Mouse (Mus musculus) kidney, adult 9 months (tissue): ENCODE data around the gene Zfp263.

Source experiments
- DNase-seq: peaks from one replicate; pipeline ENCODE4 v3.0.0; 2022

Zfp263 gene

DNA sequence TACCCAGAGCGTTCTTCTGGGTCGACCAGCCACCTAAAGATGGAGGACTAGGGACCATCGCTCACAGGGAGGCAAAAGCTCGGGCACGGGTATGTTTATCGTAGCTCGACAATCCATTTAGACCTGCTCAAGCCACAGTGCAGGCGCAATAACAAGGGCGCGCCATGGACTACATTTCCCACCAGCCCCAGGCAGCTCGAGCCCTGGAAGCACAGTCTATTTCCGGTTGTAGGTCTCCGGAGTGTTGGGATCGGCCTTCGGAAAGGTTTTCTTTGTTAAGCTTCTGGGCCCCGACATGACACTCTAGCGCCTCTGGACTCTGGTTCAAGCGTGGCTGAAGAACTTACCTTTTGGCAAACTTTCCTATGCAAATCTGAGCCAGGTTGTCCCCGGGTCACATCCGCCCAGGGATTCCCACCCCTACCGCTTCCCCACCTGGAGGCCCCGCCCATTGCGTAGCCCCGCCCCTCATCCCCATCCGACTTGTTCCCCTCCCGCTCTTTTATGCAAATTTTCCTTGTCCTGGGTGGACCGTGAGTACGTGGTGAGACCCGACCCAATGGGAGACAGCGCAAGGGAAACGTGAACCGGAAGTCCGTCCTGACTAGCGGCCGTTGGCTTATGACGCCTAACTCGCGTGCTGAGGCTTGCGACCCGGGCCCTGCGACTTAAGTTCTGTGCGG lies at the start of gene Zfp263:
Gene Zfp263 (plus strand): TSS at position 591 of the 683 bp plus-strand sequence.
- DNase-seq = peak; percentile 96

DNA sequence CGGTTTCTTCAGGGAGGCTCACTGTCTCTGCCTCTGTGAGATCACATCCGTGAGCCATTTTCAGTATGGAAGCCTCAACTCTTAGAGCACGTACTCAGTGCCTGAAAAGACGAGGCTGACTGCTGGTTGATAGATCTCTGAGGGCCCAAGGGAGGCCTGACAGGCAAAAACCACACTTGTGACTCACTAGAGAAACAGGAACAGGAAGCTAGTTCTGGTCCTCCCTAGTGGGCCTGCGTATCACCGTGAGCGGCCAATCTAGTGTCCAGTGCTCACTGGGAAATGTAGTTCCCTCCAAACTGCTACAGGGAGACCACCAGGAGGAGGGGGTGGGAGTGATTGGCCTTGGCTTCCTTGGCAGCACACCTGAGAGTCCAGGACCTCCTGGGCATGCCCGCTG lies 44.6 kb upstream of the Zfp263 start:
- no peak for DNase-seq

DNA sequence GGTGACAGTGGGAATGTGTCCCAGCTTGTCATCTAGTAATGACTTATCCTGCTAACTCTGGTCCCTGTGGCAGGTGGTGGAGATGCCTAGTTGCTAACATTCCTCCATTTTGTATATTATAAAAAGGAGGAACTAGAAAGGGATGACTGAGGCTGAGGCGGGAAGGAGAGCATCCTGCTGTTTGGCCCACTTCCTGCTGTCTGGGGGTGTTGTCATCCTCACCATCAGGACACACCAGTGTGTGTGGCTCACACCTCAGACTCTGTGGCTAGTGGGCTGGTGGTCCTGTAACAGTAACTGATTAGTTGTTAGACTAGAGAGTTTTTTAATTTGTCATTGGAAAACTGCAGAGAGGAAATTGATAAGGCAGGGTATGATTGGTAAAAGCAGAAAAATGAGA lies 43.0 kb upstream of the Zfp263 start:
- no peak for DNase-seq

DNA sequence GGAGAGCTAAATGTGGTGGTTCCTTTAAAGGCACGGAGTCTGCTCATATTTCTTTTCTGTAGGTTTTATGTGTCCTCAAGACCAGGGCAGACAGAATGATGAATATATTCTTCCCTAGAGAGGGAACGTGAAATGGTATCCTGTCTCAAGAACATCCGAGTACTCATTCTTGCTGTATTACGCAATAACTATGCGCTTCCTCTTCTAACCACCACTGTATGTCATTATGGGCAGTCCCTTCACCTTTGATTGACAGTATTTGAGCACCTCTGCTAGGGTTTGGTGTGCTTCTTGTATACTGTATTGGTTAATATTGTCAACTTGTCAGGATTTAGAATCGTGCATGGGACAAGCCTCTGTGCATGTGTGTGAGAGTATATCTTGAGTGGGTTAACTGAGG lies 37.2 kb upstream of the Zfp263 start:
- DNase-seq = no peak

DNA sequence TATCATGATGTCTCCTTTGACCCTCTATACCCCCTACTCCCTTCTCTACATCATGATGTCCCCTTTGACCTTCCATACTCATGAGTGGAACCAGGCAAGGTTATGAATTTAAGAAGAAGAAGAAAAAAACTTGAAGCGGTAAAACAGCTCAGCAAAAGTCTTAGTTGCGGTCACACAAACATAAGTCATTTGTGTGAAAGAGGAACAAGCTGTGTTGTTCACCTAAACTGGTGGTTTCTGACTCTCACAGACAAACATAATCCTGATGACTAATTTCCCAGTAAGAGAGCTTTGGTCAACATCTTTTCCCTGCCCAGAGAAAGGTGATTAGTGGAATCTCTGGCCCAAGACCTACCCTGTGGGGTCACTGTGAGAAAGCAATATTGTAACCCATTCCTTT lies 29.2 kb upstream of the Zfp263 start:
- DNase-seq = no peak

DNA sequence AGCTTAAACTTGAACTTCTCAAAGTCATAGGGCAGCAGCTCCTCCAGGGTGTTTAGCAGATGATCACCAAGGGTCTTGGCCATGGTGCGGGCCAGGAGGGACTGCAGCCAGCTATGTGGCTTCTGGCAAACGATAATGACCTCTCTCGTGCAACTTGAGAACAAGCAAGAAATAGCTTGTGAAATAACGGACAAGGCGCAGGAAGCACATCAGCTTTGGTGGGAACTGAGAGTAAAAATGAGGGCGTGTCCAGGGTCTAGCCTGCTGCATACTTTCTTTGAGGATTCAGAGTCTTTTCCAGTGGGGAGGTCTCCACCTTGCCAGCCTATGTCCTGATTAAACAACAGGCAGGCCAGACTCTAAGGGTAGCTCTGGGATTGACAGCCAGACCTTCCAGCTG lies 25.9 kb upstream of the Zfp263 start, which contains the start of gene Mefv:
Gene Mefv (minus strand): TSS at position 118 of the 400 bp plus-strand sequence.
- DNase-seq = no peak

DNA sequence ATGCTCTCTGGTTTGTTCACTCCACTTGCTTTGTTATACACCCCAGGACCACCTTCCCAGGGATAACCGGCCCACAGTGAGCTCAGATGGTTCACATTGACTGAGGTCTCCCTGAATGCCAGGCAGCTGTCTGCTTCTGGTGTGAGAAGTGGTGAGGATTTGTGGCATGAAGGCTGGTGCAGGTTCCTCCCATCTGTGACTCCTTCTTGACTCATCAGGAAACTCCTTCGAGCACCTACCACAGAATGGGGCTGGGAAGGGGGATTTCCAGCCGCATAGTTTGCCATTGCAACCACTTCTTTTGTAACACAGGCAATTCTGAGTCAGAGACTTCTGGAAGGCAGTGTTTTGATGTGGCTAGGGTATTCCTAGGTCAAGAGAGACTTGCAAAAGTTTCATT lies 20.7 kb upstream of the Zfp263 start:
- DNase-seq = no peak

DNA sequence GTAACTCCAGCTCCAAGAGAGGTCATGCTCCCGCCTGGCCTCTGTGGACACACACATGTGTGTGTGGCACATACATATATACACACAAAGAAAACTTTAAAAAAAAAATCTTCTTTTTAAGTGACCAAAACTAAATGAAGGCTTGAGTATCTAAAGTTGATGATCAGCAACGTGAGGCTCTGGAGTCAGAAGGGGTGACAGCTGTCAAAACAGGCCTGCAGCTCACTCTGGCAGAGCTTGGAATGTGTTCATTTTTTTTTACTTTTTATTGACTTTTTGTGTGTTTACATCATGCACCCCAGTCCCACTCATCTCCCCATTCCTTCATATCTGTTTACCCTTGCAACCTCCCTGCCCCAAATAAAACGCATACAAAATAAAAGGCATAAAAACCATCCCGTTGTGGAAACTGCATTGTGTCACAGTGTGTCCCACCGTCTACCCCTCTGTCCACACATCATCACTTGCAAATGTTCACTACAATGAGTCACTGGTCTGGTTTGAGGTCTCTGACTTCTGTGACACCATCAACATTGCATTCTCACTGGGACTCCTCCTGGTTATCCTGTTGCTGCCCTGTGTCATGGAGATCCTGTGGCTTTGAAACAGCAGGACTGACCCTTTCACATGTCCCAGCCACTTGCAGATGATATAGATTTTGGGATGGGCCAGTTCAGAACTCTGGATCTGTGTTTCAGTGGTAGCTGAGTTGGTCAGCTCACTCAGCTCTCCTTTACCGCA lies 15.7 kb upstream of the Zfp263 start:
- DNase-seq = no peak

DNA sequence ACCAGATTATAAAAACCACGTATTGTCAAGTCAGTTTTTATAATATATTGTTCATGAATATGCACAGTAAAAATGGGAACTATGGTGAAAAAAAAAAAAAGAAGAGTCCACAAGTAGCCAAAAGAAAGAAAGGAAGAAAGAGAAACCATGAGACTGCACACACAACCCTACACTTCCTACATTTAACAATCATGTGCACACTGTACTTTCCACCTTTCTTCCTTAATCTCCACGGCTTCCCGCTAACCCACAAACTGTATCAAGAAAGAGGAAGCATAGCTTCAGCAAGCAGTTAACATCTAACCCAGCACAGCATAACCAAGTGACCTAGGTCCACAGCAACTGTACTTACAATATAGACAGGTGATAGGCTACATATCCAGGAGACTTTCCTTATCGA lies 11.3 kb upstream of the Zfp263 start:
- DNase-seq = no peak

DNA sequence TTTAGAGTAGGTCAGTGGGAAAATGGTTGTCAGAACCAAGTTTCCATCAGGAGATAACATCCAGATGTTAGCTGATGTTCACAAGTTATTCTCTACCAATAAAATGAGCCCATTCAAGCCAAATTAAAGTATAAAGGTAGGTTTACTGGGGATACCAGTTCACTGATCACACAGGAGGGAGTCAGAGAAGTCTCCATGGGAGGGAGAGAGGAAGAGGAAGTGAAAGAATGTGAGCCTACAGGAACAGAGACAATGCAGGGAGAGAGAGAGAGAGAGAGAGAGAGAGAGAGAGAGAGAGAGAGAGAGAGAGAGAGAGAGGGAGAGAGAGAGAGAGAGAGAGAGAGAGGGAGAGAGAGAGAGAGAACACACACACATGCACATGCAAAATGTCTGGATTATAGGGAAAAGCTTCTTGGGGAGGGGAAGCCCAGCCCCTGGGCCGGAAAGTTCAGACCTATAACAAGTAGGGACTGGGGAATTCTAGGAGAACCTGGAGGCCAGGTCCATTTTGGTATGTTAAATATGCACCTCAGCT lies 10.6 kb upstream of the Zfp263 start:
- no peak for DNase-seq

DNA sequence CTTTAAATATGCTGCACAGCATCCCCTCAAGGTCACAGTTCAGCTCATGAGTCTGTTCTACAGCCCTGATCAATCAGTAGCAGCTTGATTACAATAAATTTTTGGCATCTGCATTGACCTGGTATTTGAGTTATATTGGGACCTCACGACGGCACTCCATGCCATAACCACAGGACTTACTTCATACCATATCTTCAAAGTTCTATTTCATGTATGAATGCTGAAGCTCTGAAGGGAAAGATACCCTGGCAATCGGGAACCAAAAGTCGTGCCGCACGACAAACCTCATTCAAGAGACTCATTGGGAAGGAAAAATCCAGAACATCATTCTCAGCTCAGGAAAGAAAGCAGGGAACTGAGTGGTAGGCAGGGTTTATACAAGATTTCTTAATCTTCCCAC lies 1.4 kb upstream of the Zfp263 start:
- DNase-seq = peak; percentile 6

DNA sequence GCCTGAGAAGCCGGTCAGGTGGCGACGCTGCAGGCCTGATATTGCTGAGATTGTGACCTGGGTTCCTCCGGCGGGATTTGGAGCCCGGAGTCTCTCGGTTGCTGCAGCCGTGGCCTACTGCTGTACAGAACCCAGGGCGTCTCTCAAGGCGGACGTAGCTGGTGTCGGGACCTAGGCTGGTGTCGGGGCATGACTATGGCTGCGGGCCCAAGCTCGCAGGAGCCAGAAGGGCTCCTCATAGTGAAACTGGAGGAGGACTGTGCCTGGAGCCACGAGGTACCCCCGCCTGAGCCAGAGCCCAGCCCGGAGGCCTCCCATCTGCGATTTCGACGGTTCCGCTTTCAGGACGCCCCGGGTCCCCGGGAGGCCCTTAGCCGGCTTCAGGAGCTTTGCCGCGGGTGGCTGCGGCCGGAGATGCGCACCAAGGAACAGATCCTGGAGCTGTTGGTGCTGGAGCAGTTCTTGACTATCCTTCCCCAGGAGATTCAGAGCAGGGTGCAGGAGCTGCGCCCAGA lies 350 bp downstream of the Zfp263 start:
- no peak for DNase-seq

DNA sequence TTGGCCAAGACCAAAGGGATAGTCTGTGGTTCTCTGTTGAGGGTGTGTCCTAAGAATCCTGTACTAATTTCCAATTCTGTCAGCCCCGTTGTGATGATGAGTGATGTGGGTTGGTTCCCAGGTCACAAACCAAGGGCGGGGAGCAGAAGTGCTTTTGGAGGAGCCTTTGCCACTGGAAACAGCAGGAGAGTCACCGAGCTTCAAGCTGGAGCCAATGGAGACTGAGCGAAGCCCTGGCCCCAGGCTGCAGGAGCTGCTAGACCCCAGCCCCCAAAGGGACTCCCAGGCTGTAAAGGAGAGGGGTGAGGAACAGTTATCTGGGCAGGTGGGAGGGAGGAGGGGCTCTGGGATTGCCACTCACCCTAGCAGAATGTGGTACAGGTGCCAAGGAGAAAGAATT lies 1.8 kb downstream of the Zfp263 start:
- DNase-seq = no peak

DNA sequence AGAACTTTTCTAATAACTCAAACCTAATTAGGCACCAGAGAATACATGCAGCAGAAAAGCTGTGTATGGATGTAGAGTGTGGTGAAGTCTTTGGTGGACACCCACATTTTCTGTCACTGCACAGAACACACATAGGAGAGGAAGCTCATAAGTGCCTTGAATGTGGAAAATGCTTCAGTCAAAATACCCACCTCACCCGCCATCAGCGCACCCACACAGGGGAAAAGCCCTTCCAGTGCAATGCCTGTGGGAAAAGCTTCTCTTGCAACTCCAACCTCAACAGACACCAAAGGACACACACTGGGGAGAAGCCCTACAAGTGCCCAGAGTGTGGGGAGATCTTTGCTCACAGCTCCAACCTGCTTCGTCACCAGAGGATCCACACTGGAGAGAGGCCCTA lies 5.1 kb downstream of the Zfp263 start:
- no peak for DNase-seq

DNA sequence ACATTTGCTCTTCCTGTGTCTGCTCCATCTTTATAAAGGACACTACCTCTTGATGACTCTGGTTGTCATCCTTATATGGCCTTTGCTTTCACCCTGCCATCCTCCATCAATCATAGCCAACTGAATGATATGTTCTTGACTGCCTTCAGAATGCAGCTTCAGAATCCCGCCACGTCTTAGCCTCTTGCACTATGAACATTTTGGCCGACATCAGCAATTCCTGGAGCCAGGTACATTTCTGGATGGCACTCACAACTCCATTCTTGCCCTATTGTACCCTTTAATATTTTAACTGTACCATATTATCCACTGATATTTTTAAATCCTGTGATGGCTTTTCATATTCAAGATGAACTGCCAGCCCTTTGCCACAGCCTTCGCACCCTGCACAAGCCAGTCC lies 27.7 kb downstream of the Zfp263 start:
- no peak for DNase-seq

DNA sequence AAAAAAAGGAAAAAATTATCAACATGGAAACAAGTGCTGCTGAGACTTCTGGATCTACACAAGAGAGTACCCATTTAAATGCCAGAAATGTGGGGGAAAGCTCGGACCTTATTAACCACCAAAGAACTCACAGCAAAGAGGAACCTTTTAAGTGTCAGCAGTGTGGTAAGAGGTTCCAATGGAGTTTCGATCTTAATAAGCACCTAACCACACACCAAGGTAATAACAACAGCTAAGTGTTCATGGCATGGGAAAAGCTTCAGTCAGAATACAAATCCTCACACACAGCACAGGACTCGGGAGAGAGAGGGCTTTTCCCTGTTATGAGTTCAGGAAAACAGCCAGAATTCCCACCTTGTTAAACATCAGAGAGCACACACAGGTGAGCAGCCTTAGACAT lies 32.5 kb downstream of the Zfp263 start:
- no peak for DNase-seq

DNA sequence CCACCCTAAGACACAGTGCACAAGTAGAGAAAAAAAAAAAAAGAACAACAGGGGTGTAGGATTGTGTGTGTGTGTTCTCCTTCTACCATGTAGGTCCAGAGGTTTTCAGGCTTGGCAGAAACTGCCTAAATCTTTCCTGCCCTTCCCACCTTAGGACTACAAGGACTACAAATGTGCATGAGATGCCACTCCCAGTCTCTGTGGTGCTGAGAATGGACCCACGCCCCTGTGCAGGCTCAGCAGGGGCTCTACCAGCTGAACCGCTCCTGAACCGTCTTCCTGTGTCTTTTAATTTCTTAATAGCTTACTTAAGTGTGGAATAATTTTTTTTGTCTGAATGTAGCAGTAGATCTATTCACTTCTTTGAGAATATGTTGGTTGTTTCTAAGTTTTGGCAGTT lies 34.1 kb downstream of the Zfp263 start:
- DNase-seq = no peak

DNA sequence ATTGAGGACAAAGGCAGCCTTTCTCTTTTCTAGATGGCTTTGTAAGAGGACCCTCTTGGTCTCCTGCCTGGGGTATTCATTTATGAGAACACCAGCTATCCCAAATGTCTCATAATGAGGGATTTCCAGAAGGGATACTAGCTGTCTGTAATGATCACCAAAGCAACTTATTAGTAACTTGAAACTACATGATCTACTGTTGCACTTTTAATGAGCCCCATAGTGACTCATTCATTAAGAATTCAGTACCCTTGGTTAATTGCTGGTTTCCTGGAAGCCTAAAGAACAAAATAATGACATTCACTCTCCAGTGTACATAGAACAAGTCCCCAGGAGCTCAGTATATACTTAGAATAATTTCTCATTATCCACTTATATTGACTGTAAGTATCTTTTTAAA lies 37.3 kb downstream of the Zfp263 start:
- no peak for DNase-seq

DNA sequence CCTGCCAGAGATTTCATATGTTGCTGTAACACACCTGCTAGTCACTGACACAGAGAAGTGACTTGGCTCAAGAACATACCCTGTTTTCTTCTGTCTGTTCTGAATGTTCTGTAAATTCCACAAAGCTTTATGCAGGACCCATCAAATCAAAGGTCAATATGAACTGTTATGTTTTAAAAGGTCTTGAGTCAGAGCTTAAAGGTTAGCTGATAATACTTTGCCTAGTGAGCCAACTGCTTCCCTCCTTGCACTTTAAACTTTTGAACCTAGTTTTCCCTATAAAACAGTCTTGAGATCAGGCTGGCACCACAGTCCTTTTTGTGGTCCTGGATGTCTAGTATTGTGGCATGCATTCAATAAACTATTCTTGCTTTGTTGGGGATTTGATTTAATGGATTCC lies 44.5 kb downstream of the Zfp263 start:
- no peak for DNase-seq
